Mouse (Mus musculus): ENCODE results near the gene Ppp1r26. TPM values are rescaled to one million over a fixed set of nuclear protein-coding genes. Genes with fewer than 3 reads are reported as not detected.

Ppp1r26 gene
- total and polyA plus RNA-seq, 3 experiments, result 3.1 to 5.0 (median 3.4) TPM

DNA sequence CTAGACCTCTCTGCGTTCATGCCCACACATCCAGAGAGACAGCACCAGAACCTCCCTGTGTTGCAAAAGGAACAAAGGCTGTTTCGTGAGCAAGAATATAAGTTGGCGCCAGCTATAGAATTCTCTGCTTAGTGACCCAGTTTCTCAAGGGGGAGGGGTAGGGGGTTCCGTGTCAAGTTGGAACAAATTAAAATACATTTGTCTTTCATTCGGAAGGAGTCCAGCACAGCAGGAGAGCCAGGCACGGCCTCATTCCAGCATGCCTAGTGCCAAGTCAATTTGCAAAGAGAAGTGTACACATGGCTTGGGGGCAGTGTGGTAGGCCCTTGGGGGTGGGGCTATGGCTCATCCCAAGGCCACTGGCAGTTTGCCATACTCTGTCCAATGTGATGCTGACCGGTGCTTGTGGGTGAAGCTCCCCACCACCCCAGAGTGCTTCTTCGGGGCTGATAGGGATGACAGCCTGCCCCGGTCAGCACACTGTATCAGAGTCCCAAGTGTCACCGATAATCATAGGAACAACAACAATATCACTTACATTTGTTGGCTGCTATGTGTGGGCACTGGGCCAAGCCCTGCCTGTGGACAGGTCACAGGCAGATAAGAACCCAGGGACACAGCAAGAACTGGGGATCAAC is 31.1 kb upstream of the Ppp1r26 start:
- no peak overlapping the region for H3K4me3 ChIP-seq
- H3K27me3 ChIP-seq (ENCODE audit: control insufficient read depth, insufficient read depth, low read length), result no peaks in the 10 kb centered on the region
- DNase-seq, result peak; percentile 38 to 45
- TF ChIP-seq EP300 (IDR thresholded peaks at IDR 0.05; ENCODE audit: insufficient read depth, low read depth, low read length) (no peak), CTCF (IDR thresholded peaks at IDR 0.05) (no peak), POLR2A (IDR thresholded peaks at IDR 0.05; ENCODE audit: insufficient read depth, low read depth, low read length) (no peak)
- intact Hi-C loops (cut with DNase I), result loop anchor here (5.0 kb wide), 1 partner anchor 643 kb away; no protein-coding TSS in a partner anchor
- H3K4me1 ChIP-seq (ENCODE audit: control insufficient read depth, insufficient read depth, low read length), result peaks cover 2% of the 10 kb centered on the region; the same call in 1 of the 2 replicates
- H3K27ac ChIP-seq, result no peak overlapping the region
- no peaks in the 10 kb centered on the region for H3K79me2 ChIP-seq (replicated peaks; ENCODE audit: control insufficient read depth, insufficient read depth, low read length)
- 27% methylated on average over 10 of the region's 10 CpGs for WGBS
- no peak overlapping the region for H3K9ac ChIP-seq (ENCODE audit: low read depth, low read length)
- H3K36me3 ChIP-seq (ENCODE audit: control insufficient read depth, insufficient read depth, low read length), result no peaks in the 10 kb centered on the region

GRCm38 (mm10) chr2:28416511-28416910 is 30.1 kb upstream of the Ppp1r26 start:
- H3K79me2 ChIP-seq (replicated peaks; ENCODE audit: control insufficient read depth, insufficient read depth, low read length), result no peaks in the 10 kb centered on the region
- 90% methylated on average over 1 of the region's 1 CpGs for WGBS
- peaks cover 2% of the 10 kb centered on the region; the same call in 1 of the 2 replicates for H3K4me1 ChIP-seq (ENCODE audit: control insufficient read depth, insufficient read depth, low read length)
- TF ChIP-seq CTCF (IDR thresholded peaks at IDR 0.05), result no peak
- no peak for TF ChIP-seq EP300 (IDR thresholded peaks at IDR 0.05; ENCODE audit: insufficient read depth, low read depth, low read length)
- no peak for TF ChIP-seq POLR2A (IDR thresholded peaks at IDR 0.05; ENCODE audit: insufficient read depth, low read depth, low read length)
- no peak overlapping the region for H3K9ac ChIP-seq (ENCODE audit: low read depth, low read length)
- no peak for DNase-seq
- intact Hi-C loops (cut with DNase I), result loop anchor here (5.0 kb wide), 1 partner anchor 644 kb away; no protein-coding TSS in a partner anchor
- H3K27ac ChIP-seq, result no peak overlapping the region
- no peaks in the 10 kb centered on the region for H3K27me3 ChIP-seq (ENCODE audit: control insufficient read depth, insufficient read depth, low read length)
- no peaks in the 10 kb centered on the region for H3K36me3 ChIP-seq (ENCODE audit: control insufficient read depth, insufficient read depth, low read length)
- H3K4me3 ChIP-seq, result no peak overlapping the region

GRCm38 (mm10) chr2:28418034-28418433 is 28.6 kb upstream of the Ppp1r26 start:
- Histone ChIP-seq H3K36me3 (ENCODE audit: control insufficient read depth, insufficient read depth, low read length) (no peaks in the 10 kb centered on the region), H3K4me3 (no peak overlapping the region), H3K27ac (no peak overlapping the region), H3K27me3 (ENCODE audit: control insufficient read depth, insufficient read depth, low read length) (no peaks in the 10 kb centered on the region), H3K4me1 (ENCODE audit: control insufficient read depth, insufficient read depth, low read length) (peaks cover 2% of the 10 kb centered on the region; the same call in 1 of the 2 replicates), H3K9ac (ENCODE audit: low read depth, low read length) (no peak overlapping the region), H3K79me2 (replicated peaks; ENCODE audit: control insufficient read depth, insufficient read depth, low read length) (no peaks in the 10 kb centered on the region)
- peak; percentile 79 to 87 for DNase-seq
- intact Hi-C loops (cut with DNase I), result loop anchor here (1.0 to 5.0 kb wide), 5 partner anchors 113 to 646 kb away; no protein-coding TSS in a partner anchor
- 34% methylated on average over 2 of the region's 2 CpGs for WGBS
- TF ChIP-seq POLR2A (IDR thresholded peaks at IDR 0.05; ENCODE audit: insufficient read depth, low read depth, low read length) (no peak), EP300 (IDR thresholded peaks at IDR 0.05; ENCODE audit: insufficient read depth, low read depth, low read length) (0 out of 2 replicates have a peak, but pooled peaks have one; percentile 68), CTCF (IDR thresholded peaks at IDR 0.05) (peak; percentile 89)

DNA sequence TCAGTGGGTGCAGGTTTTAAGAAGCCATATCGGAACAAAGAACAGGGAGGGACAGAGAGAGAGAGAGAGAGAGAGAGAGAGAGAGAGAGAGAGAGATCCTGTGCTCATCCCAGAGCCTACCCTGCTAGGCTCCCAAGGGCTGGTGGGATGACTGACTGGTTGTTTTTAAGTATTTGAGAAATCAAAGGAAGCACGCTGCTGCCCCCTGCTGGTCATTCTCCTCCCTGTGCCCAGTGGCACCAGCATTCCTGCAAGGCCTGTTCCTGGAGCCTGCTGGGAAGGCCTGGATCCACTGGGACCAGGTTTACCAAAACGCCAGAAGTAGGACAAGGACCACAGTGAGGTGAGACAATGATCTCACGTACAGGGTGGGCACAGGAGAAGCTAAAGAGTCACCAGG is 26.7 kb upstream of the Ppp1r26 start:
- Histone ChIP-seq H3K36me3 (ENCODE audit: control insufficient read depth, insufficient read depth, low read length) (no peaks in the 10 kb centered on the region), H3K27ac (no peak overlapping the region), H3K79me2 (replicated peaks; ENCODE audit: control insufficient read depth, insufficient read depth, low read length) (no peaks in the 10 kb centered on the region), H3K9ac (ENCODE audit: low read depth, low read length) (no peak overlapping the region), H3K4me1 (ENCODE audit: control insufficient read depth, insufficient read depth, low read length) (peaks cover 2% of the 10 kb centered on the region; the same call in 1 of the 2 replicates), H3K27me3 (ENCODE audit: control insufficient read depth, insufficient read depth, low read length) (no peaks in the 10 kb centered on the region), H3K4me3 (no peak overlapping the region)
- 0 out of 2 replicates have a peak, but pooled peaks have one; percentile 36 for TF ChIP-seq EP300 (IDR thresholded peaks at IDR 0.05; ENCODE audit: insufficient read depth, low read depth, low read length)
- TF ChIP-seq CTCF (IDR thresholded peaks at IDR 0.05), result peak; percentile 89
- TF ChIP-seq POLR2A (IDR thresholded peaks at IDR 0.05; ENCODE audit: insufficient read depth, low read depth, low read length), result no peak
- intact Hi-C loops (cut with DNase I), result loop anchor here (2.0 to 5.0 kb wide), 5 partner anchors 45 to 648 kb away; no protein-coding TSS in a partner anchor
- peak; percentile 70 to 85 for DNase-seq
- 26% methylated on average over 4 of the region's 4 CpGs for WGBS

- Histone ChIP-seq H3K79me2 (replicated peaks; ENCODE audit: control insufficient read depth, insufficient read depth, low read length) (no peaks in the 10 kb centered on the region), H3K9ac (ENCODE audit: low read depth, low read length) (no peak overlapping the region), H3K27me3 (ENCODE audit: control insufficient read depth, insufficient read depth, low read length) (no peaks in the 10 kb centered on the region), H3K27ac (no peak overlapping the region), H3K4me3 (no peak overlapping the region), H3K36me3 (ENCODE audit: control insufficient read depth, insufficient read depth, low read length) (no peaks in the 10 kb centered on the region), H3K4me1 (ENCODE audit: control insufficient read depth, insufficient read depth, low read length) (no peaks in the 10 kb centered on the region)
- WGBS, result 26% methylated on average over 3 of the region's 3 CpGs
- DNase-seq, result peak in 1 of 2 experiments; percentile 36
- TF ChIP-seq CTCF (IDR thresholded peaks at IDR 0.05) (peak; percentile 71), EP300 (IDR thresholded peaks at IDR 0.05; ENCODE audit: insufficient read depth, low read depth, low read length) (no peak)
- intact Hi-C loops (cut with DNase I), result no loop called here
Observed at GRCm38 (mm10) chr2:28423167-28423566, 23.4 kb upstream of the Ppp1r26 start.

DNA sequence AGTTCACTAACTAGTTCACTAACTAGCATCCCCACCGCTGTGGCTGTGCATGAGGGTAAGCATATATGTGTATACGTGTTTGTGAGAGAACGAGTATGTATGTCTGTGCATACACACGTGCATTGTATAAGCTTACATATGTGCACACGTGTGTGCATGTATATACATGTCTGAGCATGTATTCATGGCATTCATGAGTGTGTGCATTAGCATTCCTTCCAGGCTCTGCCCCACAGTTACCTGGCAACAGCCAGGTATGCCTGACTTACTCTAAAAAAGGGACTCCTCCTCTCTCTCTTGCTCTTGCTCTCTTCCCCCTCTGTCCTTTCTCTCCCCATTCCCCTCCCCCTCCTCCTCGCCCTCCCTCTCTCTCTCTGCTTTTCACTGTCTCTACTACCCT is 19.4 kb upstream of the Ppp1r26 start:
- no peaks in the 10 kb centered on the region for H3K27me3 ChIP-seq (ENCODE audit: control insufficient read depth, insufficient read depth, low read length)
- no peaks in the 10 kb centered on the region for H3K79me2 ChIP-seq (replicated peaks; ENCODE audit: control insufficient read depth, insufficient read depth, low read length)
- no peak for DNase-seq
- no peak overlapping the region for H3K9ac ChIP-seq (ENCODE audit: low read depth, low read length)
- H3K4me1 ChIP-seq (ENCODE audit: control insufficient read depth, insufficient read depth, low read length), result no peaks in the 10 kb centered on the region
- 78% methylated on average over 6 of the region's 6 CpGs for WGBS
- no peaks in the 10 kb centered on the region for H3K36me3 ChIP-seq (ENCODE audit: control insufficient read depth, insufficient read depth, low read length)
- no peak overlapping the region for H3K27ac ChIP-seq
- intact Hi-C loops (cut with DNase I), result no loop called here
- no peak overlapping the region for H3K4me3 ChIP-seq
- TF ChIP-seq POLR2A (IDR thresholded peaks at IDR 0.05; ENCODE audit: insufficient read depth, low read depth, low read length), result no peak
- TF ChIP-seq EP300 (IDR thresholded peaks at IDR 0.05; ENCODE audit: insufficient read depth, low read depth, low read length), result no peak
- no peak for TF ChIP-seq CTCF (IDR thresholded peaks at IDR 0.05)

Data from heart, adult 2 months (tissue).